Mouse (Mus musculus) brown adipose tissue, adult 24 weeks (tissue): ENCODE measurements around the gene Tgfbr3. TPM values are rescaled to one million over a fixed set of nuclear protein-coding genes. Genes with fewer than 3 reads are reported as not detected.
A peak's percentile ranks its signal among the peaks of the same experiment; 100 is the strongest.

Experiments used
- H3K27ac ChIP-seq: fragments of 200-500 bp; replicated peaks from 2 replicates; pipeline ENCODE4 v1.5.1; 2012; ENCODE audit warnings: low read depth, mild to moderate bottlenecking, low read length
- H3K4me1 ChIP-seq: fragments of 200-500 bp; 2 replicates; pipeline ENCODE4 v1.6.1; 2012; ENCODE audit warnings: low read length, mixed read lengths; ENCODE audit not compliant: control insufficient read depth, insufficient read depth, insufficient read length
- H3K4me3 ChIP-seq: fragments of 200-500 bp; 2 replicates; pipeline ENCODE4 v1.5.1; 2012; ENCODE audit warnings: low read depth, mild to moderate bottlenecking, low read length, moderate library complexity; ENCODE audit not compliant: insufficient read depth
- polyA plus RNA-seq: library from polyadenylated mRNA; stranded (reverse); fragments of >200 nt; gene quantifications from 2 replicates; pipeline ENCODE4 v1.2.4, GENCODE M21; 2012; ENCODE audit not compliant: missing spikeins, insufficient read depth, insufficient read length

Tgfbr3 gene
- polyA plus RNA-seq, 1 experiment: 27.0 TPM

- peaks cover 17% of the 10 kb centered on the region for H3K4me1 ChIP-seq
- H3K27ac ChIP-seq: no peak overlapping the region
Measured at GRCm38 (mm10) chr5:107102916-107103315, 186.5 kb downstream of the Tgfbr3 start.

GRCm38 (mm10) chr5:107101684-107102083 is 187.7 kb downstream of the Tgfbr3 start:
- Histone ChIP-seq H3K4me3 (no peak overlapping the region), H3K27ac (no peak overlapping the region), H3K4me1 (peaks cover 17% of the 10 kb centered on the region)

More at GRCm38 (mm10) chr5:107102916-107103315, 186.5 kb downstream of the Tgfbr3 start:
- H3K4me3 ChIP-seq: no peak overlapping the region

- no peak overlapping the region for H3K4me3 ChIP-seq
- no peak overlapping the region for H3K27ac ChIP-seq
- H3K4me1 ChIP-seq: peaks cover 17% of the 10 kb centered on the region
Measured at GRCm38 (mm10) chr5:107101135-107101534, 188.3 kb downstream of the Tgfbr3 start.

GRCm38 (mm10) chr5:107099634-107100033 is 189.8 kb downstream of the Tgfbr3 start:
- no peak overlapping the region; the same call in 1 of the 2 replicates for H3K27ac ChIP-seq

GRCm38 (mm10) chr5:107099076-107099475 is 190.4 kb downstream of the Tgfbr3 start:
- Histone ChIP-seq H3K4me3 (no peak overlapping the region), H3K27ac (no peak overlapping the region), H3K4me1 (peaks cover 17% of the 10 kb centered on the region)

More at GRCm38 (mm10) chr5:107099634-107100033, 189.8 kb downstream of the Tgfbr3 start:
- Histone ChIP-seq H3K4me1 (peaks cover 17% of the 10 kb centered on the region), H3K4me3 (no peak overlapping the region)

- Histone ChIP-seq H3K4me1 (peaks cover 17% of the 10 kb centered on the region), H3K4me3 (no peak overlapping the region), H3K27ac (no peak overlapping the region)
Measured at GRCm38 (mm10) chr5:107098007-107098406, 191.4 kb downstream of the Tgfbr3 start.

- Histone ChIP-seq H3K27ac (no peak overlapping the region), H3K4me1 (peaks cover 17% of the 10 kb centered on the region), H3K4me3 (no peak overlapping the region)
Measured at GRCm38 (mm10) chr5:107097314-107097713, 192.1 kb downstream of the Tgfbr3 start.

- no peak overlapping the region for H3K4me3 ChIP-seq
- H3K4me1 ChIP-seq: peaks cover 3% of the 10 kb centered on the region; the same call in 1 of the 2 replicates
- H3K27ac ChIP-seq: no peak overlapping the region
Measured at GRCm38 (mm10) chr5:107094233-107094632, 195.2 kb downstream of the Tgfbr3 start.

- H3K4me1 ChIP-seq: 0 out of 2 replicates have a peak, but pooled peaks cover 3% of the 10 kb centered on the region
- H3K4me3 ChIP-seq: no peak overlapping the region
- H3K27ac ChIP-seq: no peak overlapping the region
Measured at GRCm38 (mm10) chr5:107093253-107093652, 196.2 kb downstream of the Tgfbr3 start.

GRCm38 (mm10) chr5:107092137-107092536 is 197.3 kb downstream of the Tgfbr3 start:
- H3K27ac ChIP-seq: no peak overlapping the region
- H3K4me3 ChIP-seq: no peak overlapping the region
- H3K4me1 ChIP-seq: peaks cover 4% of the 10 kb centered on the region; the same call in 1 of the 2 replicates

- no peak overlapping the region for H3K4me3 ChIP-seq
- peaks cover 8% of the 10 kb centered on the region; the same call in 1 of the 2 replicates for H3K4me1 ChIP-seq
- H3K27ac ChIP-seq: no peak overlapping the region
Measured at GRCm38 (mm10) chr5:107089966-107090365, 199.5 kb downstream of the Tgfbr3 start.

GRCm38 (mm10) chr5:107087829-107088808 is 201.3 kb downstream of the Tgfbr3 start:
- Histone ChIP-seq H3K27ac (peak overlapping the region; percentile 68), H3K4me3 (peak overlapping the region; percentile 7), H3K4me1 (peaks cover 8% of the 10 kb centered on the region; the same call in 1 of the 2 replicates)

GRCm38 (mm10) chr5:107087291-107087690 is 202.1 kb downstream of the Tgfbr3 start:
- H3K27ac ChIP-seq: peak overlapping the region; percentile 68
- no peak overlapping the region for H3K4me3 ChIP-seq
- H3K4me1 ChIP-seq: peaks cover 8% of the 10 kb centered on the region; the same call in 1 of the 2 replicates

GRCm38 (mm10) chr5:107086166-107086565 is 203.3 kb downstream of the Tgfbr3 start:
- peaks cover 6% of the 10 kb centered on the region; the same call in 1 of the 2 replicates for H3K4me1 ChIP-seq
- no peak overlapping the region for H3K4me3 ChIP-seq
- H3K27ac ChIP-seq: no peak overlapping the region

GRCm38 (mm10) chr5:107084431-107084830 is 205.0 kb downstream of the Tgfbr3 start:
- Histone ChIP-seq H3K4me3 (no peak overlapping the region), H3K4me1 (peaks cover 8% of the 10 kb centered on the region), H3K27ac (no peak overlapping the region)
